Mouse (Mus musculus): ENCODE data around the gene Nme1. TPM values are rescaled to one million over a fixed set of nuclear protein-coding genes. Genes with fewer than 3 reads are reported as not detected.

Gene Nme1
- polyA plus RNA-seq, 1 experiment, result 33.7 TPM

GRCm38 (mm10) chr11:93984619-93985018 lies 16.3 kb upstream of the Nme1 start:
- Histone ChIP-seq H3K27ac (replicated peaks; ENCODE audit: low read depth, low read length) (no peak overlapping the region), H3K4me3 (ENCODE audit: insufficient read depth, low read depth, low read length) (no peak overlapping the region), H3K4me1 (ENCODE audit: control insufficient read depth, insufficient read depth, insufficient read length, low read length) (peaks cover 21% of the 10 kb centered on the region)

DNA sequence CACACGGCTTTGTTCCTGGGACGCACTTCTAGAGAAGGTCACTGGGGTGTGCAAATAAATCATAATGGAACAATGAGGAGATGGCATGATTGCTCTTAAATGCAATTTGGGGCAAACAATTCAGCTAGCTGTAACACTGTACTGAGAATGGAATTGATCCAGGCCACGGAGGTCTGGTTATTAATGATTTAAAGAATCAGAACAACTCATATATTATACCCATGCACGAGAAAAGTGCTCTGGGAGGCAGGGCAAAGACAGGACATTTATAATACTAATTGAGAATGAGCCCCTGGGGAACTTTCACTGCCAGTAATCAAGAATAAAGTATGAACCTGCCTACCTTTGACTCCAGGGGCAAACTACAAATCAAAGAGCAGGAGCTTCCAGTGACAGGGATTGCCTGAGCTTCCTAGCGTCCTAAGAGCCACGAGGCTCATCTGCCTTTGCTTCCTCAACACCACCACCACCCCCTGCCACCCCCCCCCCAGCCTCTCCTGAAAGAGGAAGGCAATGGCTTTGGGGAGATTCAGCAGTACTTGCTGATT lies 11.3 kb upstream of the Nme1 start:
- Histone ChIP-seq H3K4me1 (ENCODE audit: control insufficient read depth, insufficient read depth, insufficient read length, low read length) (no peaks in the 10 kb centered on the region), H3K27ac (replicated peaks; ENCODE audit: low read depth, low read length) (no peak overlapping the region), H3K4me3 (ENCODE audit: insufficient read depth, low read depth, low read length) (no peak overlapping the region)

- H3K4me3 ChIP-seq (ENCODE audit: insufficient read depth, low read depth, low read length), result no peak overlapping the region
- H3K4me1 ChIP-seq (ENCODE audit: control insufficient read depth, insufficient read depth, insufficient read length, low read length), result peaks cover 2% of the 10 kb centered on the region; the same call in 1 of the 2 replicates
- 0 out of 2 replicates have a peak overlapping the region, but pooled peaks have one; percentile 15 for H3K27ac ChIP-seq (replicated peaks; ENCODE audit: low read depth, low read length)
These were observed 4.6 kb upstream of the Nme1 start for GRCm38 (mm10) chr11:93972951-93973350.

DNA sequence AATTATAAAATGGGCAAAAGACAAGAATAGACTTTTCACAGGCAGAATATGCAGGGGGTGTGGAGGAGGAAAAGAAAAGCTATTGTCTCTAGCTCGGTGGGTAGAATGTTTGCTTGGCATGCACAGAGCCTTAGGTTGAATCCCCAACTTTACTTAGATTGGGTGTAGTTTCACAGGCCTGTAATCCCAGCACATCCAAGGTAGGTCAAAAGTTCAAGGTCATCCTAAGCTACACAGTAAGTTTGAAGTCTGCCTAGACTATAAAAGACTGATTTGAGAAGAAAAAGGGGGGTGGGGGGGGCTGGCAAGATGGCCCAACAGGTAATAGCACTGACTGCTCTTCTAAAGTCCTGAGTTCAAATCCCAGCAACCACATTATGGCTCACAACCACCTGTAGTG lies 1.5 kb upstream of the Nme1 start:
- no peak overlapping the region for H3K4me3 ChIP-seq (ENCODE audit: insufficient read depth, low read depth, low read length)
- no peak overlapping the region; the same call in 1 of the 2 replicates for H3K27ac ChIP-seq (replicated peaks; ENCODE audit: low read depth, low read length)

DNA sequence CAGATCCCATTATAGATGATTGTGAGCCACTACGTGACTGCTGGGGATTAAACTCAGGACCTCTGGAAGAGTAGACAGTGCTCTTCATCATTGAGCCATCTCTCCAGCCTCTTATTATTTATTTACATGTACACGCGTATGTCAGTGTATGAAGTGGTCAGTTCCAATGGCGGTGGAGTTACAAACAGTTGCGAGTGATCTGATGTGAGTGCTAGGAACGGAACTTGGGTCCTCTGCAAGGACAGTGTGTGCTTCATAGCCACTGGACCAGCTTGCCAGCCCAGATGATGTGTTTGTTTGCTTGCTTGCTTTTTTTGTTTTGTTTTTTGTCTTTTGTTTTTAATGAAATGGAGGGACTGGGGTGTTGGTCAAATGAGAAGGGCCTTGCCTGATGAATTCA lies 850 bp upstream of the Nme1 start:
- no peak overlapping the region for H3K4me3 ChIP-seq (ENCODE audit: insufficient read depth, low read depth, low read length)
- peak overlapping the region; percentile 35; the same call in 1 of the 2 replicates for H3K27ac ChIP-seq (replicated peaks; ENCODE audit: low read depth, low read length)
- peaks cover 7% of the 10 kb centered on the region; the same call in 1 of the 2 replicates for H3K4me1 ChIP-seq (ENCODE audit: control insufficient read depth, insufficient read depth, insufficient read length, low read length)

More for the DNA sequence above, 1.5 kb upstream of the Nme1 start:
- peaks cover 7% of the 10 kb centered on the region; the same call in 1 of the 2 replicates for H3K4me1 ChIP-seq (ENCODE audit: control insufficient read depth, insufficient read depth, insufficient read length, low read length)

- Histone ChIP-seq H3K4me1 (ENCODE audit: control insufficient read depth, insufficient read depth, insufficient read length, low read length) (peaks cover 7% of the 10 kb centered on the region; the same call in 1 of the 2 replicates), H3K4me3 (ENCODE audit: insufficient read depth, low read depth, low read length) (peak overlapping the region; percentile 24; the same call in 1 of the 2 replicates), H3K27ac (replicated peaks; ENCODE audit: low read depth, low read length) (peak overlapping the region; percentile 35)
These were observed 467 bp upstream of the Nme1 start for GRCm38 (mm10) chr11:93968848-93969128.

DNA sequence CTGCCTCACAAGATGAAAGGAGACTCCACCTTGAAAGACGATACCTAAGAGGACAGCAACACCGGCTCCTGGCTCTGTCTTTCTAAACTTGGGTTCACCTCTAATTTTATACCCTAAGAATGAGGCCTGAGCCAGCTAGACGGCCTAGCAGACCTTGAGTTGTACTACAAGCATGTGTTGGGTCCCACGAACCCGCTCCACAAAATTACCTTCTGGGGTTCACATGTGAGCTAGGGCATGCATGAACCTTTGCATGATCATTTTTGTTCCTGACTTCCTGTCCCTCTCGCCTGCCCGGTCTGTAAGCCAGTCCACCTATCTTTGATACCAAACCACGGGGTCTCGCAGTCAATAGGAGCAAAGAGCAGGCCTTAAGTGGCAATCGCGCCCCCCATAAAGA lies 940 bp downstream of the Nme1 start:
- Histone ChIP-seq H3K27ac (replicated peaks; ENCODE audit: low read depth, low read length) (peak overlapping the region; percentile 81), H3K4me3 (ENCODE audit: insufficient read depth, low read depth, low read length) (peak overlapping the region; percentile 88), H3K4me1 (ENCODE audit: control insufficient read depth, insufficient read depth, insufficient read length, low read length) (peaks cover 4% of the 10 kb centered on the region; the same call in 1 of the 2 replicates)

GRCm38 (mm10) chr11:93965391-93965790 lies 2.9 kb downstream of the Nme1 start:
- H3K4me3 ChIP-seq (ENCODE audit: insufficient read depth, low read depth, low read length), result no peak overlapping the region
- H3K27ac ChIP-seq (replicated peaks; ENCODE audit: low read depth, low read length), result no peak overlapping the region
- peaks cover 4% of the 10 kb centered on the region; the same call in 1 of the 2 replicates for H3K4me1 ChIP-seq (ENCODE audit: control insufficient read depth, insufficient read depth, insufficient read length, low read length)

DNA sequence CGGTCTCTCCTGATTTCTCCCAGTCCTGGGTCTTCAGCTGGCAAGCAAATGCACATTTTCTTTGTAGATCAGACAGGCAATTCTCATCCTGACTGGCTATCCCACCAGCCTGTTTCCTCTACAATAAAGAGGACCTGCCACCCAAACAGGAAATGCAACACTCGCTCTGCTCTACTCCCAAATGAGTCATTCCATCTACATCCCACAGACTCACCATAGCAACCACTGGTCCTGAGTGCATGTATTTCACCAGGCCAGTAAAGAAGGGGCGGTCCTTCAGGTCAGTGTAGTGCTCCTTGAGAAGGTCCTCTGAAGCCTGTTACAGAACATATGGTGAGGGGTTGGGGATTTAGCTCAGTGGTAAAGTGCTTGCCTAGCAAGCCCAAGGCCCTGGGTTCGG lies 5.3 kb downstream of the Nme1 start:
- Histone ChIP-seq H3K4me1 (ENCODE audit: control insufficient read depth, insufficient read depth, insufficient read length, low read length) (peaks cover 4% of the 10 kb centered on the region; the same call in 1 of the 2 replicates), H3K4me3 (ENCODE audit: insufficient read depth, low read depth, low read length) (no peak overlapping the region), H3K27ac (replicated peaks; ENCODE audit: low read depth, low read length) (no peak overlapping the region)

GRCm38 (mm10) chr11:93961482-93961881 lies 6.8 kb downstream of the Nme1 start:
- Histone ChIP-seq H3K4me1 (ENCODE audit: control insufficient read depth, insufficient read depth, insufficient read length, low read length) (peaks cover 3% of the 10 kb centered on the region; the same call in 1 of the 2 replicates), H3K27ac (replicated peaks; ENCODE audit: low read depth, low read length) (no peak overlapping the region)

GRCm38 (mm10) chr11:93957746-93958145 lies 10.6 kb downstream of the Nme1 start:
- no peak overlapping the region for H3K27ac ChIP-seq (replicated peaks; ENCODE audit: low read depth, low read length)
- no peak overlapping the region for H3K4me3 ChIP-seq (ENCODE audit: insufficient read depth, low read depth, low read length)
- H3K4me1 ChIP-seq (ENCODE audit: control insufficient read depth, insufficient read depth, insufficient read length, low read length), result peaks cover 9% of the 10 kb centered on the region

More at GRCm38 (mm10) chr11:93961482-93961881, 6.8 kb downstream of the Nme1 start:
- H3K4me3 ChIP-seq (ENCODE audit: insufficient read depth, low read depth, low read length), result no peak overlapping the region

DNA sequence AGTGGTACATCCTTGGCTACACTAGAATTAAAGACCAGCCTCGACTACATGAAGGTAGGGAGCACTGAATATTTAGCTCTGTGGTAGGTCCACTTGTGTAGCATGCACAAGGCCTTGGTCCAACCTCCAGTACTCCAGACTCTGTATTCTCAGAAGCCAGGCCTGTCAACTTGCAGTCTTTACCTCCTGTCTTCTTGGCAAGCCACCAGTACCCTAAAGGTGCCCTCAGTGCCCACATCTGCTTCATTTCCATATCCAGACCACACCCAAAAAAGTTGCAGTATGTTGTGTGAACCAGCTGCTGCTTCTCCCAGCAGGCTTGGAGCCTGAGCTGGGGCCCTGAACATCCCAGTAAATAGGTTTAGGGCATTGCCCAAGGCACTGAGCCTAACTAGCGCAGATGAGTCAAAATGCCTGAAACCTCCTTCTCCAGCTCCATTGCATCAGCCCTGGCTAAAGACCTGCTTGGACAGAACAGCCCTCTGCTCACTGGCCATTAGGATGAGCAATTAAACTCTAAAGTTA lies 11.2 kb downstream of the Nme1 start:
- peaks cover 14% of the 10 kb centered on the region for H3K4me1 ChIP-seq (ENCODE audit: control insufficient read depth, insufficient read depth, insufficient read length, low read length)
- H3K27ac ChIP-seq (replicated peaks; ENCODE audit: low read depth, low read length), result no peak overlapping the region

GRCm38 (mm10) chr11:93956159-93956558 lies 12.2 kb downstream of the Nme1 start, which contains the start of gene Nme2:
Nme2 (minus strand) TSS chr11:93956259.
- Histone ChIP-seq H3K4me3 (ENCODE audit: insufficient read depth, low read depth, low read length) (peak within 1 kb of the TSS; percentile 92), H3K27ac (replicated peaks; ENCODE audit: low read depth, low read length) (peak within 1 kb of the TSS; percentile 97), H3K4me1 (ENCODE audit: control insufficient read depth, insufficient read depth, insufficient read length, low read length) (peaks cover 14% of the 10 kb centered on the region)

More for the DNA sequence above, 11.2 kb downstream of the Nme1 start:
- no peak overlapping the region for H3K4me3 ChIP-seq (ENCODE audit: insufficient read depth, low read depth, low read length)

- Histone ChIP-seq H3K4me3 (ENCODE audit: insufficient read depth, low read depth, low read length) (peak overlapping the region; percentile 92), H3K4me1 (ENCODE audit: control insufficient read depth, insufficient read depth, insufficient read length, low read length) (peaks cover 14% of the 10 kb centered on the region), H3K27ac (replicated peaks; ENCODE audit: low read depth, low read length) (peak overlapping the region; percentile 97)
These were observed 12.8 kb downstream of the Nme1 start for GRCm38 (mm10) chr11:93955256-93956150.

DNA sequence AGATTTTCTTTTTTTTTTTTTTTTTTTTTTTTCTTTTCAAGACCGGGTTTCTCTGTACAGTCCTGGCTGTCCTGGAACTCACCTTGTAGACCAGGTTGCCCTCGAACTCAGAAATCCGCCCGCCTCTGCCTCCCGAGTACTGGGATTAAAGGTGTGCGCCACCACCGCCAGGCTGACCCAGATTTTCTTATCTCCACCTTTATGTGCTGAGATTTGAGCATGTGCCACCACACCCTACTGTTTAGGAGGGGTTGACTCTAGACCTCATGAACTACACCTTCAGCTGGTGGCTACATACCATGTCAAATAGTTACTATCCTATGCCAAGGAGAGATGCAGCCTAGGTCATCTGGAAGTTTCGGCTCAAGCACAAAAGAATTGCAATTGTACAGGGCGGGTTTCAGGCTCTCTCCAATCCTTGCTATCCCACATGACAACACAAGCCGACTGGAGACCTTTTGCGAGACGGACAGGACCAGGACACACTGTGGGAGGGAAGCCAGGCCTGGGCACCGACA lies 13.5 kb downstream of the Nme1 start:
- Histone ChIP-seq H3K4me1 (ENCODE audit: control insufficient read depth, insufficient read depth, insufficient read length, low read length) (peaks cover 14% of the 10 kb centered on the region), H3K27ac (replicated peaks; ENCODE audit: low read depth, low read length) (peak overlapping the region; percentile 97)

More for the DNA sequence above, 13.5 kb downstream of the Nme1 start:
- peak overlapping the region; percentile 92 for H3K4me3 ChIP-seq (ENCODE audit: insufficient read depth, low read depth, low read length)
